Comparison of ENCODE assay signal across 10 mouse cellular contexts in the genomic region with DNA sequence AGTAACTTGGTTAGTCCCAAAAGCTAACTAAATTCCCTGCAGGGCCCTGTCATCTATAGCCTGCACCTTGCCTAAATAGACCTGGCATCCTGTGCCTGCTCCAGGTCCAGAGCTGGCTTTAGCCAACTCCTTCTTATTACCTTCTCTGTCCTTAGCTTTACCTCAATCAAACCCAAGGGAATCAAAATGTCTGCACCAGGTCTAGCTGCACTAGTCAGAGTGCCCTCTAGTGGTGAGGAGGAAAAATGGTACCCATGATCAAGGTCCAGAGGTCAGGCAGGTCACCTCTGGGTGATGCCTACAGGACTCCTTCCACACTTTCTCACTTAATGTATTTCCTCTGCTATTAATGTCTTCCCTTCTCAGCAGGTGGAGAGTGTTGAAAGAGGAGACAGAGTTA. TPM values are rescaled to one million over a fixed set of nuclear protein-coding genes. Genes with fewer than 3 reads are reported as not detected.
DNase-seq lines count a peak whose midpoint lies in the region; ATAC-seq and TF ChIP-seq lines count a peak whose summit lies in the region.
"Had no signal": no experiment of that assay in that cellular context is flagged by ENCODE, and none has a peak within 500 bp of the region (broad histone marks: within the 10 kb centered on the region; RNA-seq: fewer than 3 reads in every experiment).

No protein-coding gene starts in this region.

- no peaks in the 10 kb centered on the region for H3K4me1 ChIP-seq in heart, embryonic 11.5 days (ENCODE audit: control insufficient read depth, insufficient read depth, low read length)
- H3K4me1 ChIP-seq in spleen, adult 2 months (ENCODE audit: control insufficient read depth, insufficient read depth, insufficient read length), result no peaks in the 10 kb centered on the region
- H3K4me1 ChIP-seq in cortical plate, adult 2 months (ENCODE audit: control insufficient read depth, insufficient read depth, low read length), result no peaks in the 10 kb centered on the region

- no peak for TF ChIP-seq POLR2A in spleen, adult 2 months (IDR thresholded peaks at IDR 0.05; ENCODE audit: low read depth, low read length)
- no peak for TF ChIP-seq POLR2A in cortical plate, adult 2 months (IDR thresholded peaks at IDR 0.05; ENCODE audit: extremely low read depth, insufficient read depth, low read length)

- no peaks in the 10 kb centered on the region for H3K36me3 ChIP-seq in heart, embryonic 11.5 days (ENCODE audit: control insufficient read depth, insufficient read depth, low read length)
- no peaks in the 10 kb centered on the region for H3K36me3 ChIP-seq in spleen, adult 2 months (ENCODE audit: control insufficient read depth, insufficient read depth, low read length)

- no peak overlapping the region for H3K27ac ChIP-seq in heart, embryonic 11.5 days (ENCODE audit: low read depth, low read length)
- H3K27ac ChIP-seq in spleen, adult 2 months (ENCODE audit: insufficient read depth, low read length), result no peak overlapping the region
- no peak overlapping the region for H3K27ac ChIP-seq in cortical plate, adult 2 months (ENCODE audit: insufficient read depth, low read length)

- DNase-seq in heart, adult 11 months, result peak; percentile 64
- no peak for DNase-seq in spleen, adult 2 months (ENCODE audit: low read depth in 1 of 2, low spot score in 2 of 2)
- no peak for DNase-seq in spleen, postnatal 4 days (ENCODE audit: low spot score in 2 of 2)
- peak; percentile 39 for DNase-seq in retina, embryonic 14.5 days (ENCODE audit: low spot score)
- no peak for DNase-seq in cerebellum, adult 9-11 months
- no peak for DNase-seq in kidney, postnatal 25 days
- DNase-seq: cerebellum, adult 9-10 months had no signal

- H3K9ac ChIP-seq in heart, embryonic 11.5 days (ENCODE audit: low read depth, low read length), result no peak overlapping the region

- H3K4me2 ChIP-seq in heart, embryonic 11.5 days, result no peak overlapping the region

- H3K27me3 ChIP-seq in heart, embryonic 11.5 days (ENCODE audit: control insufficient read depth, insufficient read depth, low read length), result no peaks in the 10 kb centered on the region; the same call in 1 of the 2 replicates
- peaks cover 1% of the 10 kb centered on the region; the same call in 1 of the 2 replicates for H3K27me3 ChIP-seq in spleen, adult 2 months (ENCODE audit: control insufficient read depth, insufficient read depth, low read length)

- no peaks in the 10 kb centered on the region for H3K9me3 ChIP-seq in heart, embryonic 11.5 days (replicated peaks; ENCODE audit: control insufficient read depth, low read length)

- ATAC-seq in heart, embryonic 11.5 days (replicated peaks; ENCODE audit: insufficient number of reproducible peaks, low FRiP score, low TSS enrichment), result no peak
- ATAC-seq: inflammation-experienced regulatory T-cells, adult 6 months had no signal

- H3K4me3 ChIP-seq in heart, embryonic 11.5 days (ENCODE audit: low read depth, low read length), result no peak overlapping the region
- no peak overlapping the region for H3K4me3 ChIP-seq in spleen, adult 2 months (ENCODE audit: extremely low read depth, insufficient read depth, insufficient read length)
- no peak overlapping the region for H3K4me3 ChIP-seq in cortical plate, adult 2 months (ENCODE audit: insufficient read depth, low read length)

- TF ChIP-seq CTCF in spleen, adult 2 months (IDR thresholded peaks at IDR 0.05; ENCODE audit: extremely low read depth, insufficient read depth, insufficient read length, insufficient replicate concordance), result peak; percentile 28; the same call in 1 of the 2 replicates
- TF ChIP-seq CTCF in cortical plate, adult 2 months (IDR thresholded peaks at IDR 0.05; ENCODE audit: extremely low read depth, insufficient read depth, low read length), result peak; percentile 39

RNA-seq across cellular contexts. Expression of gene Rnf152, which starts 6.2 kb away (rescaled TPM):
- polyA plus RNA-seq in heart, embryonic 11.5 days (2014; fragmentation: Nextera tagmentation; extraction: Ambion mirVana), result 0.20 and 0.27 TPM in 2 replicates
- 0.08 and 0.19 TPM in 2 replicates for polyA plus RNA-seq in spleen, adult 2 months (2012; rRNA removed)
- polyA plus RNA-seq in cortical plate, adult 2 months (2012; rRNA removed), result 4.2 TPM in 2 replicates

Comparison
In these comparisons a context has a peak if more than half of its experiments do, and no peak if none do; other contexts are left out.
1. DNase-seq: peak in heart, adult 11 months (single experiment) and retina, embryonic 14.5 days (single experiment); none in spleen, adult 2 months (0 of 2), spleen, postnatal 4 days (0 of 2), cerebellum, adult 9-11 months (single experiment) and kidney, postnatal 25 days (0 of 2).